Mouse (Mus musculus) adrenal gland, adult 18-20 months (tissue): Measurements from ENCODE around the gene Fkbp11. TPM values are rescaled to one million over a fixed set of nuclear protein-coding genes. Genes with fewer than 3 reads are reported as not detected.

Experiments
- DNase-seq, 2 experiments: peaks; one replicate each; pipeline ENCODE4 v3.0.0; 2021 to 2022; ENCODE audit warnings: low spot score in 2 of 2
- total RNA-seq, 2 experiments: library from RNA; stranded (reverse); gene quantifications; 1 replicate in 1 of 2; 2 replicates in 1 of 2; pipeline ENCODE4 v1.2.3; 2021

The Fkbp11 gene
- total RNA-seq, 2 experiments from 2014 or later: 4.7 to 6.7 TPM

GRCm38 (mm10) chr15:98742766-98743428, 14.9 kb upstream of the Fkbp11 start:
- no peak for DNase-seq

- no peak for DNase-seq
Observed at GRCm38 (mm10) chr15:98740219-98740618, 12.2 kb upstream of the Fkbp11 start.

GRCm38 (mm10) chr15:98738796-98739195, 10.8 kb upstream of the Fkbp11 start:
- no peak for DNase-seq

GRCm38 (mm10) chr15:98737881-98738280, 9.9 kb upstream of the Fkbp11 start:
- peak in 1 of 2 experiments; percentile 40 for DNase-seq

GRCm38 (mm10) chr15:98736521-98736920, 8.5 kb upstream of the Fkbp11 start:
- no peak for DNase-seq

- DNase-seq: no peak
Observed at GRCm38 (mm10) chr15:98733976-98734566, 6.1 kb upstream of the Fkbp11 start.

- no peak for DNase-seq
Observed at GRCm38 (mm10) chr15:98733370-98733769, 5.4 kb upstream of the Fkbp11 start.

- no peak for DNase-seq
Observed at GRCm38 (mm10) chr15:98732006-98732531, 4.1 kb upstream of the Fkbp11 start.

GRCm38 (mm10) chr15:98730790-98731189, 2.8 kb upstream of the Fkbp11 start:
- DNase-seq: no peak

- DNase-seq: no peak
Observed at GRCm38 (mm10) chr15:98729791-98730545, 2.0 kb upstream of the Fkbp11 start.

- no peak for DNase-seq
Observed at GRCm38 (mm10) chr15:98728366-98728765, 368 bp upstream of the Fkbp11 start.

- DNase-seq: no peak
Observed at GRCm38 (mm10) chr15:98726746-98727145, 1.3 kb downstream of the Fkbp11 start.

GRCm38 (mm10) chr15:98726079-98726478, 1.9 kb downstream of the Fkbp11 start:
- no peak for DNase-seq

GRCm38 (mm10) chr15:98724441-98724840, 3.6 kb downstream of the Fkbp11 start:
- no peak for DNase-seq

- DNase-seq: no peak
Observed at GRCm38 (mm10) chr15:98722854-98723253, 5.1 kb downstream of the Fkbp11 start.

- no peak for DNase-seq
Observed at GRCm38 (mm10) chr15:98722191-98722590, 5.8 kb downstream of the Fkbp11 start.

- DNase-seq: no peak
Observed at GRCm38 (mm10) chr15:98717301-98717700, 10.7 kb downstream of the Fkbp11 start.

GRCm38 (mm10) chr15:98714230-98714652, 13.8 kb downstream of the Fkbp11 start:
- no peak for DNase-seq

GRCm38 (mm10) chr15:98710442-98710841, 17.6 kb downstream of the Fkbp11 start:
- peak; percentile 65 to 75 for DNase-seq

GRCm38 (mm10) chr15:98707766-98708372, 20.1 kb downstream of the Fkbp11 start, which contains the start of gene Ccdc65:
Gene Ccdc65 (plus strand): TSS chr15:98708207.
- peak; percentile 67 to 76 for DNase-seq

- DNase-seq: no peak
Observed at GRCm38 (mm10) chr15:98704312-98704711, 23.7 kb downstream of the Fkbp11 start.
